In the genomic region with DNA sequence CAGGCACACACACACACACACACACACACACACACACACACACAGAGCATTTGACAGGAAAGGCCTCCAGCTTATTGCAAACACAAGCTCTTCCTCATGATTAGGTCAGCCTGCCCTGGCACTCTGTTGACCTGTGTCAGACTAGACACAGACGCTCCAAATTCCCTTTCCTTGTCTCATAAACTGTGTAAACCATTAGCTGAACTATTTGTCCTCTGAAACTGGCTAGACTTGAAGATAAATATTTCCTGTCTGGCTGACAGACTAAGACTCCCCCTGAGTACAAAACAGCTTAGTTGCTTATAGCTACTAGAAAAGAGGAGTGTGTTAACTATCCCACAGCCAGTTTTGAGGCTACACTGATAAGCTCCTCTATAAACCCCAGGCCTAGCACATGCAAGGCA, we compare ENCODE assay signal across 9 mouse cellular contexts. TPM values are rescaled to one million over a fixed set of nuclear protein-coding genes. Genes with fewer than 3 reads are reported as not detected.
DNase-seq lines count a peak whose midpoint lies in the region; ATAC-seq lines count a peak whose summit lies in the region.
"Had no signal": no experiment of that assay in that cellular context is flagged by ENCODE, and none has a peak within 500 bp of the region (broad histone marks: within the 10 kb centered on the region; RNA-seq: fewer than 3 reads in every experiment).

No protein-coding gene starts in this region.

- DNase-seq in 416B (ENCODE audit: low read depth): peak; percentile 82
- peak; percentile 50 for DNase-seq in Muller cell, postnatal 12 days (ENCODE audit: inconsistent ontology term)
- peak; percentile 34 to 38 for DNase-seq in heart, postnatal 14 days
- no peak for DNase-seq in spleen, postnatal 36 days (ENCODE audit: low spot score in 2 of 2)

- no peak overlapping the region for H3K4me2 ChIP-seq in lung, embryonic 15.5 days
- no peak overlapping the region for H3K4me2 ChIP-seq in forebrain, embryonic 12.5 days
- H3K4me2 ChIP-seq: midbrain, embryonic 15.5 days had no signal

- intact Hi-C loops in heart, postnatal 14 days (cut with DNase I): no loop called here

- H3K4me3 ChIP-seq in lung, embryonic 15.5 days: no peak overlapping the region
- H3K4me3 ChIP-seq in forebrain, embryonic 12.5 days (replicated peaks): no peak overlapping the region
- H3K4me3 ChIP-seq: erythroblast, embryonic 14.5 days; midbrain, embryonic 15.5 days had no signal

- no peaks in the 10 kb centered on the region for H3K27me3 ChIP-seq in lung, embryonic 15.5 days
- H3K27me3 ChIP-seq in forebrain, embryonic 12.5 days: no peaks in the 10 kb centered on the region
- H3K27me3 ChIP-seq: midbrain, embryonic 15.5 days had no signal

- peak; percentile 39; the same call in 1 of the 2 replicates for ATAC-seq in lung, embryonic 15.5 days (ENCODE audit: borderline replicate concordance, extremely low read depth, low FRiP score, low TSS enrichment)
- ATAC-seq in megakaryocyte-erythroid progenitor cell, adult 5-6 weeks (replicated peaks; ENCODE audit: low FRiP score, low TSS enrichment, poor library complexity, severe bottlenecking): no peak
- ATAC-seq in forebrain, embryonic 12.5 days (ENCODE audit: low FRiP score): no peak
- ATAC-seq: midbrain, embryonic 15.5 days had no signal

- peak overlapping the region; percentile 54 for H3K27ac ChIP-seq in lung, embryonic 15.5 days
- H3K27ac ChIP-seq in forebrain, embryonic 12.5 days: no peak overlapping the region
- H3K27ac ChIP-seq: midbrain, embryonic 15.5 days had no signal

- H3K9me3 ChIP-seq in lung, embryonic 15.5 days: no peaks in the 10 kb centered on the region
- no peaks in the 10 kb centered on the region for H3K9me3 ChIP-seq in forebrain, embryonic 12.5 days
- H3K9me3 ChIP-seq: midbrain, embryonic 15.5 days had no signal

- 4% methylated on average over 1 of the region's 1 CpGs for WGBS in lung, embryonic 15.5 days
- 79% methylated on average over 1 of the region's 1 CpGs for WGBS in forebrain, embryonic 12.5 days

- peaks cover 11% of the 10 kb centered on the region for H3K4me1 ChIP-seq in lung, embryonic 15.5 days
- H3K4me1 ChIP-seq in forebrain, embryonic 12.5 days: no peaks in the 10 kb centered on the region
- H3K4me1 ChIP-seq: midbrain, embryonic 15.5 days had no signal

- no peak overlapping the region for H3K9ac ChIP-seq in lung, embryonic 15.5 days
- H3K9ac ChIP-seq in forebrain, embryonic 12.5 days: no peak overlapping the region
- H3K9ac ChIP-seq: midbrain, embryonic 15.5 days had no signal

- H3K36me3 ChIP-seq in lung, embryonic 15.5 days: no peaks in the 10 kb centered on the region
- H3K36me3 ChIP-seq in forebrain, embryonic 12.5 days (replicated peaks): no peaks in the 10 kb centered on the region
- H3K36me3 ChIP-seq: midbrain, embryonic 15.5 days had no signal

RNA-seq across cellular contexts. Expression of a gene that starts 9.7 kb away (rescaled TPM):
- 1 to 10 TPM; 6.1 to 7.4 TPM for total RNA-seq in heart, postnatal 14 days (2021)
- 17.6 and 21.7 TPM in 2 replicates for polyA plus RNA-seq in lung, embryonic 15.5 days (2015; fragmentation: Nextera tagmentation; extraction: Ambion mirVana)
- 14.9 and 27.5 TPM in 2 replicates for total RNA-seq in megakaryocyte-erythroid progenitor cell, adult 5-6 weeks (2014; fragmentation: Nextera tagmentation)
- total RNA-seq in megakaryocyte-erythroid progenitor cell, adult 5-6 weeks (2017): 3.8 and 8.7 TPM in 2 replicates
- polyA plus RNA-seq in forebrain, embryonic 12.5 days (2016; fragmentation: Nextera tagmentation; extraction: Ambion mirVana): 17.3 and 17.4 TPM in 2 replicates

RNA-seq across cellular contexts. Expression of a gene that starts 14.5 kb away (rescaled TPM):
- total RNA-seq in heart, postnatal 14 days (2021): 100 to 1,000 TPM; 117 to 124 TPM
- polyA plus RNA-seq in lung, embryonic 15.5 days (2015; fragmentation: Nextera tagmentation; extraction: Ambion mirVana): 88.8 and 91.2 TPM in 2 replicates
- total RNA-seq in megakaryocyte-erythroid progenitor cell, adult 5-6 weeks (2014; fragmentation: Nextera tagmentation): 114 and 126 TPM in 2 replicates
- 598 and 714 TPM in 2 replicates for total RNA-seq in megakaryocyte-erythroid progenitor cell, adult 5-6 weeks (2017)
- polyA plus RNA-seq in forebrain, embryonic 12.5 days (2016; fragmentation: Nextera tagmentation; extraction: Ambion mirVana): 93.3 and 95.9 TPM in 2 replicates

RNA-seq across cellular contexts. Expression of a gene that starts 35.9 kb away (rescaled TPM):
- 100 to 1,000 TPM in 1 of 2 experiments, 10 to 100 TPM in 1; 97.5 to 109 TPM for total RNA-seq in heart, postnatal 14 days (2021)
- polyA plus RNA-seq in lung, embryonic 15.5 days (2015; fragmentation: Nextera tagmentation; extraction: Ambion mirVana): 51.1 and 53.4 TPM in 2 replicates
- 55.8 and 78.3 TPM in 2 replicates for total RNA-seq in megakaryocyte-erythroid progenitor cell, adult 5-6 weeks (2014; fragmentation: Nextera tagmentation)
- total RNA-seq in megakaryocyte-erythroid progenitor cell, adult 5-6 weeks (2017): 39.1 and 45.0 TPM in 2 replicates
- polyA plus RNA-seq in forebrain, embryonic 12.5 days (2016; fragmentation: Nextera tagmentation; extraction: Ambion mirVana): 66.9 and 77.6 TPM in 2 replicates

Comparison
In these comparisons a context has a peak if more than half of its experiments do, and no peak if none do; other contexts are left out.
1. DNase-seq: peak in 416B (single experiment), Muller cell, postnatal 12 days (single experiment) and heart, postnatal 14 days (2 of 2); none in spleen, postnatal 36 days (0 of 2).